Mouse (Mus musculus) thymus, adult 18-20 months (tissue): ENCODE results near the gene Brat1.
"Not testable (repeated sequence)": the region's sequence is repeated elsewhere in the genome, so short reads cannot be mapped to it uniquely, and the experiment has no call there.

Experiments used
- DNase-seq, 2 experiments: peaks; one replicate each; pipeline ENCODE4 v3.0.0; 2022; ENCODE audit warnings: mixed read lengths in 2 of 2

Brat1 gene

GRCm38 (mm10) chr5:140704378-140705251 is at the start of gene Brat1:
Gene Brat1 (plus strand): TSS chr5:140705011.
- peak; percentile 100 for DNase-seq

- DNase-seq: no peak
These were observed 45.1 kb upstream of the Brat1 start for GRCm38 (mm10) chr5:140659607-140660272.

- DNase-seq: no peak
These were observed 44.4 kb upstream of the Brat1 start for GRCm38 (mm10) chr5:140660398-140660797.

- DNase-seq: no peak
These were observed 43.4 kb upstream of the Brat1 start for GRCm38 (mm10) chr5:140661427-140661826.

- DNase-seq: no peak
These were observed 42.8 kb upstream of the Brat1 start for GRCm38 (mm10) chr5:140661875-140662643.

GRCm38 (mm10) chr5:140662741-140663592 is 41.8 kb upstream of the Brat1 start:
- DNase-seq: no peak

GRCm38 (mm10) chr5:140663621-140664180 is 41.1 kb upstream of the Brat1 start:
- peak in 1 of 2 experiments; percentile 54 for DNase-seq

GRCm38 (mm10) chr5:140672115-140672514 is 32.7 kb upstream of the Brat1 start:
- DNase-seq: no peak

- not testable (repeated sequence) for DNase-seq
These were observed 32.2 kb upstream of the Brat1 start for GRCm38 (mm10) chr5:140672603-140673002.

GRCm38 (mm10) chr5:140674036-140674435 is 30.8 kb upstream of the Brat1 start:
- DNase-seq: no peak

GRCm38 (mm10) chr5:140675079-140675478 is 29.7 kb upstream of the Brat1 start:
- DNase-seq: no peak

- DNase-seq: no peak
These were observed 29.2 kb upstream of the Brat1 start for GRCm38 (mm10) chr5:140675640-140676039.

- DNase-seq: no peak
These were observed 27.7 kb upstream of the Brat1 start for GRCm38 (mm10) chr5:140677137-140677536.

- DNase-seq: no peak
These were observed 24.8 kb upstream of the Brat1 start for GRCm38 (mm10) chr5:140680051-140680450.

GRCm38 (mm10) chr5:140680950-140681349 is 23.9 kb upstream of the Brat1 start:
- no peak for DNase-seq

- no peak for DNase-seq
These were observed 22.7 kb upstream of the Brat1 start for GRCm38 (mm10) chr5:140682113-140682512.

GRCm38 (mm10) chr5:140684343-140685148 is 20.3 kb upstream of the Brat1 start:
- DNase-seq: no peak

- no peak for DNase-seq
These were observed 16.4 kb upstream of the Brat1 start for GRCm38 (mm10) chr5:140688434-140688833.

GRCm38 (mm10) chr5:140695987-140696386 is 8.8 kb upstream of the Brat1 start:
- DNase-seq: no peak

- no peak for DNase-seq
These were observed 5.0 kb upstream of the Brat1 start for GRCm38 (mm10) chr5:140699776-140700175.

- DNase-seq: no peak
These were observed 3.1 kb upstream of the Brat1 start for GRCm38 (mm10) chr5:140701661-140702060.
